Mouse (Mus musculus): ENCODE results near the gene Sh2d2a. TPM values are rescaled to one million over a fixed set of nuclear protein-coding genes. Genes with fewer than 3 reads are reported as not detected.
"Not testable (repeated sequence)": the region's sequence is repeated elsewhere in the genome, so short reads cannot be mapped to it uniquely, and the experiment has no call there.

Sh2d2a gene
- polyA plus RNA-seq, 1 experiment = 0.01 TPM

- no peak for TF ChIP-seq TAL1 (IDR thresholded peaks at IDR 0.05; ENCODE audit: low read length)
- no peak for TF ChIP-seq GATA1 (IDR thresholded peaks at IDR 0.05; ENCODE audit: low read length)
- Histone ChIP-seq H3K4me1 (ENCODE audit: control insufficient read depth) (peaks cover 3% of the 10 kb centered on the region; the same call in 1 of the 2 replicates), H3K36me3 (ENCODE audit: control insufficient read depth) (no peaks in the 10 kb centered on the region), H3K27me3 (ENCODE audit: control insufficient read depth) (peaks cover 3% of the 10 kb centered on the region; the same call in 1 of the 2 replicates), H3K9me3 (ENCODE audit: control insufficient read depth, low read length) (no peaks in the 10 kb centered on the region), H3K4me3 (replicated peaks) (no peak overlapping the region)
Measured at GRCm38 (mm10) chr3:87847680-87848079, 1.1 kb downstream of the Sh2d2a start.

GRCm38 (mm10) chr3:87849117-87849516 is 2.6 kb downstream of the Sh2d2a start:
- Histone ChIP-seq H3K4me1 (ENCODE audit: control insufficient read depth) (peaks cover 3% of the 10 kb centered on the region; the same call in 1 of the 2 replicates), H3K36me3 (ENCODE audit: control insufficient read depth) (no peaks in the 10 kb centered on the region), H3K9me3 (ENCODE audit: control insufficient read depth, low read length) (no peaks in the 10 kb centered on the region), H3K27me3 (ENCODE audit: control insufficient read depth) (peaks cover 3% of the 10 kb centered on the region; the same call in 1 of the 2 replicates), H3K4me3 (replicated peaks) (no peak overlapping the region)
- TF ChIP-seq GATA1 (IDR thresholded peaks at IDR 0.05; ENCODE audit: low read length) (no peak), TAL1 (IDR thresholded peaks at IDR 0.05; ENCODE audit: low read length) (no peak)

DNA sequence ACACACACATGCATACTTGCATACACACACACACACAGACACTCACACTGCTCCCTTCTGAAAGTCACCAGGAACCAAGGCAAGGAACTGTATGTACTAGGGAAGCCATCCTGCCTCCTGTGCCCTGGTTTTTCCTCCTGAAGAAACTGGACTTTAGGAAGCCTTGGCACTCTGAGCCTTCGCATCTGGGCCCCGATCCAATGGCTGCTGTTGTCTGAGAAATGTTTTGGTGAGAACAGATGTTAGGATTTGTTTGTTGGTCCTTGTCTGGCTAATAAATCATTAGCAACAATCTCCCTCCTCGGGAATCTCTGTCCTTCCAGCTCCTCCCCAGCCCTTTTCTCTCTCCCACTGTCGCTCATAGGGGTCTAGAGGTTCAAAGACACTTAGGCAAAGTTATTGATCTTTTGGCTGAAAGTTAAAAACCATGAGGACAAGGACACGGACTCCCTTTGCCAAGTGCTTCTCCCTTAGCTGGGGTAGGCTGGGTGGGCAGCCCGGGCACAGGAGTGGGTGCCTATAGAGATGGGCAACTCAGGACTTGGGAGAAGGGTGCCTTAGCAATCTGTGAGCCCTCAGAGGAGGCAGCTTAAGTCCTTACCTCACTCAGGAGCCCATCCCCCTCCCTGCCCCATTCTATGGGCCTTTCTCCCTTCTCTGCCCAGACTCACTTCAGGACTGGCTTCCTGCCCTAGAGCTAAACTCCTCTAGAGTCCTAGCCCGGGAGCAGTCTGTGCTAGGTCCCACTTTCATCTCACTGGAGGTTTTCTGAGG is 8.4 kb downstream of the Sh2d2a start:
- Histone ChIP-seq H3K4me1 (ENCODE audit: control insufficient read depth) (peaks cover 3% of the 10 kb centered on the region), H3K27me3 (ENCODE audit: control insufficient read depth) (no peaks in the 10 kb centered on the region), H3K4me3 (replicated peaks) (no peak overlapping the region), H3K9me3 (ENCODE audit: control insufficient read depth, low read length) (no peaks in the 10 kb centered on the region), H3K36me3 (ENCODE audit: control insufficient read depth) (peaks cover 42% of the 10 kb centered on the region)
- TF ChIP-seq TAL1 (IDR thresholded peaks at IDR 0.05; ENCODE audit: low read length) (no peak), GATA1 (IDR thresholded peaks at IDR 0.05; ENCODE audit: low read length) (no peak)

GRCm38 (mm10) chr3:87855936-87856335 is 9.4 kb downstream of the Sh2d2a start:
- peaks cover 3% of the 10 kb centered on the region for H3K4me1 ChIP-seq (ENCODE audit: control insufficient read depth)
- TF ChIP-seq GATA1 (IDR thresholded peaks at IDR 0.05; ENCODE audit: low read length) = no peak
- no peak for TF ChIP-seq TAL1 (IDR thresholded peaks at IDR 0.05; ENCODE audit: low read length)
- peaks cover 51% of the 10 kb centered on the region for H3K36me3 ChIP-seq (ENCODE audit: control insufficient read depth)
- H3K4me3 ChIP-seq (replicated peaks) = no peak overlapping the region
- no peaks in the 10 kb centered on the region for H3K9me3 ChIP-seq (ENCODE audit: control insufficient read depth, low read length)
- no peaks in the 10 kb centered on the region for H3K27me3 ChIP-seq (ENCODE audit: control insufficient read depth)

DNA sequence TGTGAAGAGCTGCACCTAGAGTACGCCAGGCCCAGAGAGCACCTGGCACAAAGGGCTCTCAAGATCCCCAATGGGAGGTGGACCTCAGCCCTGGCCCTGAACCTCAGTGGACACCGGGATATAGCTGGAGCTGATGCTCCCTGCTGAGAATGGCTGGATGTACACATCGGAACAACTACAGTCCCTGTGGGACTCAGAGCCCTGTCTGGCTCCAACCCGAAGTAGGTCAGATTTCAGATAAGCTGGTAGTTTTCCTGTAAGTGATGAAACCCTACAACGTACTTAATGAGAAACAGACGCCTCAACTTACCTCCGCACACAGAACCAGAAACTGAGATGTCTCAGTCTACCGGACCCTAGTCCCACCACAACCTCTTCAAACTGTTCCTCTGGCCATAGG is 11.1 kb downstream of the Sh2d2a start:
- Histone ChIP-seq H3K27me3 (ENCODE audit: control insufficient read depth) (no peaks in the 10 kb centered on the region), H3K4me1 (ENCODE audit: control insufficient read depth) (no peaks in the 10 kb centered on the region; the same call in 1 of the 2 replicates), H3K36me3 (ENCODE audit: control insufficient read depth) (peaks cover 67% of the 10 kb centered on the region), H3K9me3 (ENCODE audit: control insufficient read depth, low read length) (no peaks in the 10 kb centered on the region), H3K4me3 (replicated peaks) (no peak overlapping the region)
- TF ChIP-seq GATA1 (IDR thresholded peaks at IDR 0.05; ENCODE audit: low read length) = no peak
- TF ChIP-seq TAL1 (IDR thresholded peaks at IDR 0.05; ENCODE audit: low read length) = no peak

- no peak overlapping the region for H3K4me3 ChIP-seq (replicated peaks)
- no peaks in the 10 kb centered on the region for H3K9me3 ChIP-seq (ENCODE audit: control insufficient read depth, low read length)
- H3K4me1 ChIP-seq (ENCODE audit: control insufficient read depth) = no peaks in the 10 kb centered on the region; the same call in 1 of the 2 replicates
- TF ChIP-seq TAL1 (IDR thresholded peaks at IDR 0.05; ENCODE audit: low read length) = no peak
- no peak for TF ChIP-seq GATA1 (IDR thresholded peaks at IDR 0.05; ENCODE audit: low read length)
- peaks cover 85% of the 10 kb centered on the region for H3K36me3 ChIP-seq (ENCODE audit: control insufficient read depth)
- no peaks in the 10 kb centered on the region for H3K27me3 ChIP-seq (ENCODE audit: control insufficient read depth)
Measured at GRCm38 (mm10) chr3:87859813-87860212, 13.3 kb downstream of the Sh2d2a start.

DNA sequence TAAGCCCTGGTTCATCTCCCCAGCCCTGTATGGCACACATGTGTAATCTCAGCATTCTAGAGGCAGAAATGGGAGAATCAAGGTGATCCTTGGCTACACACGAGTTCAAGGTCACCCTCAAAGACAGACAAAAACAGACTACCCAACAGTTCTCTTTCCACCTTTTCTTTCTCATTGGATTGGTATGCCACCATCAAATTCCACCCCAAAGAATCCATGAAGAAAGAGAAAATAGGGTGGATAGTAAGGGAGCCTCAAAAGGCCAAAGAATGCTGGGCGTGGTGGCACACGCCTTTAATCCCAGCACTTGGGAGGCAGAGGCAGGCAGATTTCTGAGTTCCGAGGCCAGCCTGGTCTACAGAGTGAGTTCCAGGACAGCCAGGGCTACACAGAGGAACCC is 17.6 kb downstream of the Sh2d2a start:
- H3K36me3 ChIP-seq (ENCODE audit: control insufficient read depth) = peaks cover 94% of the 10 kb centered on the region
- not testable (repeated sequence) for H3K4me3 ChIP-seq (replicated peaks)

DNA sequence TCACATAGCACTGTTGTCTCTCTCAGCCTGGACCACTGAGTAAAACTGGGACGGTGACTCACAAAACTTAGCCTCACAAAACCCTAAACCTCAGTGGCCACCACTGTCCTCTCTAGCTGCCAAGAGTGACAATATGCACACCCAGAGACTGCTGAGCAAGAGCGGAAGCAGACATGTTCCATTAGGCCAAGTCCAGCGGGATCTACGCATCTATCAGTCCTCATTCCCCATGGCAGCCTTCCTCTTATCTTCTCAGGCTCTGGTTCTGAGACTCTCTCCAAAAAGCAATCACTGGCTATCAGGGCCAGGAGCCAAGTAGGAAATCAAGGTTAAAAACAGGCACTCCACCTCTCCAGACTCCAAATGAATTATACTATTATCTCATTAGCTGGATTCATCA is 31.2 kb downstream of the Sh2d2a start:
- Histone ChIP-seq H3K4me3 (replicated peaks) (no peak overlapping the region), H3K9me3 (ENCODE audit: control insufficient read depth, low read length) (no peaks in the 10 kb centered on the region), H3K27me3 (ENCODE audit: control insufficient read depth) (no peaks in the 10 kb centered on the region), H3K36me3 (ENCODE audit: control insufficient read depth) (peaks cover 75% of the 10 kb centered on the region), H3K4me1 (ENCODE audit: control insufficient read depth) (peaks cover 9% of the 10 kb centered on the region)
- no peak for TF ChIP-seq GATA1 (IDR thresholded peaks at IDR 0.05; ENCODE audit: low read length)
- TF ChIP-seq TAL1 (IDR thresholded peaks at IDR 0.05; ENCODE audit: low read length) = no peak

More for the DNA sequence above, 17.6 kb downstream of the Sh2d2a start:
- not testable (repeated sequence) for H3K9me3 ChIP-seq (ENCODE audit: control insufficient read depth, low read length); H3K4me1 ChIP-seq (ENCODE audit: control insufficient read depth); H3K27me3 ChIP-seq (ENCODE audit: control insufficient read depth)

DNA sequence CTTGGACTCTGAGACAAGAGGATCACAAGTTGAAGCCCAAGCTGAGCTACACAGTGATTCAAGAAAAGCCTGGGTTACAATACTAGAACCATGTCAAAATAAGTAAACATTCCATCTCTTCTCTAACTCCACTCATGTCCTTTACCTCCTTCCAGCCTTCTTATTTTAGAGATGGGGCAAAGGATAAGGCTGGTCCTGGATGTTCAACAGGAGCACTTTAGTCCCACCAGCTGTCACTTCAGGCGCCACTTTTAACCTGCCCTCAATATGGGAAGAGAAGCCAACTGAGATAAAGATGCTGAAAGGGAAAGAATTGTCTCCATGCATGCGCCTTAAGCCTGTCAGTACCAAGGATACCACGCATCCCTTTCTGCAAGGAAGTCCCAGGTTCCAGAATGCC is 37.7 kb downstream of the Sh2d2a start:
- TF ChIP-seq TAL1 (IDR thresholded peaks at IDR 0.05; ENCODE audit: low read length) = no peak
- TF ChIP-seq GATA1 (IDR thresholded peaks at IDR 0.05; ENCODE audit: low read length) = peak; percentile 77
- peaks cover 5% of the 10 kb centered on the region for H3K9me3 ChIP-seq (ENCODE audit: control insufficient read depth, low read length)

More for the DNA sequence above, 37.7 kb downstream of the Sh2d2a start:
- H3K36me3 ChIP-seq (ENCODE audit: control insufficient read depth) = peaks cover 27% of the 10 kb centered on the region
- H3K27me3 ChIP-seq (ENCODE audit: control insufficient read depth) = no peaks in the 10 kb centered on the region
- H3K4me1 ChIP-seq (ENCODE audit: control insufficient read depth) = peaks cover 39% of the 10 kb centered on the region
- peak overlapping the region; percentile 100 for H3K4me3 ChIP-seq (replicated peaks)

All from erythroblast, embryonic 14.5 days (primary cell).